Mouse (Mus musculus) embryonic facial prominence, embryonic 14.5 days (tissue): Measurements from ENCODE around the gene Dcun1d4. TPM values are rescaled to one million over a fixed set of nuclear protein-coding genes. Genes with fewer than 3 reads are reported as not detected.

ENCODE experiments used
- ATAC-seq: fragments of 200-750 bp; cut with Nextera tagmentation; 2 replicates; pipeline ENCODE4 v1.8.0; 2017; ENCODE audit warnings: low read depth, moderate number of reproducible peaks, moderate TSS enrichment
- DNase-seq: peaks from one replicate; pipeline ENCODE4 v3.0.0-alpha.2; 2015; ENCODE audit warnings: low spot score
- H3K27ac ChIP-seq: fragments of 300-500 bp; sonication (generic); replicated peaks from 2 replicates; pipeline ENCODE4 v1.5.1; 2014; ENCODE audit warnings: low read depth, mild to moderate bottlenecking, low read length, moderate library complexity
- H3K27me3 ChIP-seq: fragments of 300-500 bp; sonication (generic); replicated peaks from 2 replicates; pipeline ENCODE4 v1.6.1; 2014; ENCODE audit warnings: low read length; ENCODE audit not compliant: control insufficient read depth, insufficient read depth
- H3K36me3 ChIP-seq: fragments of 300-500 bp; sonication (generic); 2 replicates; pipeline ENCODE4 v1.6.1; 2014; ENCODE audit warnings: low read length, mixed read lengths; ENCODE audit not compliant: control insufficient read depth, insufficient read depth
- H3K4me1 ChIP-seq: fragments of 300-500 bp; sonication (generic); 2 replicates; pipeline ENCODE4 v1.6.1; 2014; ENCODE audit warnings: antibody characterized with exemption, low read length; ENCODE audit not compliant: control insufficient read depth, insufficient read depth
- H3K4me2 ChIP-seq: fragments of 300-500 bp; sonication (generic); 2 replicates; pipeline ENCODE4 v1.6.1; 2014; ENCODE audit warnings: low read depth, mild to moderate bottlenecking, low read length, moderate library complexity, mixed read lengths
- H3K4me3 ChIP-seq: fragments of 300-500 bp; sonication (generic); 2 replicates; pipeline ENCODE4 v1.5.1; 2014; ENCODE audit warnings: low read depth, mild to moderate bottlenecking, low read length
- H3K9ac ChIP-seq: fragments of 300-500 bp; sonication (generic); 2 replicates; pipeline ENCODE4 v1.6.1; 2014; ENCODE audit warnings: low read depth, mild to moderate bottlenecking, low read length, moderate library complexity, mixed read lengths
- H3K9me3 ChIP-seq: fragments of 300-500 bp; sonication (generic); 2 replicates; pipeline ENCODE4 v1.6.1; 2016; ENCODE audit warnings: low read length; ENCODE audit not compliant: control insufficient read depth
- WGBS: fragments of 180-500 bp; shearing (Covaris S2); extraction: QIAGEN DNeasy Blood & Tissue Kit; methylation state at CpG from one replicate; pipeline ENCODE4 v1.1.7; 2014; 5-methylcytosine and 5-hydroxymethylcytosine counted together
- polyA plus RNA-seq: library from polyadenylated mRNA; unstranded; fragments of >200 nt; fragmentation: Nextera tagmentation; extraction: Ambion mirVana; gene quantifications from 2 replicates; pipeline ENCODE4 v1.2.1, GENCODE M21; 2014

Gene Dcun1d4
- polyA plus RNA-seq = 25.7 and 26.4 TPM in 2 replicates

DNA sequence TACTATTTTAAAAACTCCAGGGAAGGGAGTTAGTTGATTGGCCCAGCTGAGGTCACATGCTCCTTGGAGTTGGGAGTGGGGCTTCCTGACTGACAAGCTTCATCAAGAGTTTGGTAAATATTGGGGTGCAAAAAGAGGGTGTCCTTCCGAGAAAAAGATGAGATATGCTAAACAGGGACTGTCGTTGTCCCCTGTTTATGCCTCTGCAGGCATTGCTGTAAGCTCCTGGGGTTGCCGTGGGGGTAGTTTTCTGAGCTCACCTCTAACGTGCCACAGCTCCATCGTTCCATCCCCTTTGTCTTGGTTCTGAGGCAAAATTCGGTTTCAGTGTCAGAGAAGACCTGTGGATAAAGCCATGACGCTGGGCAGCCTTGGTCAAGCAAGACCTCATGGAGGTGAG lies at the start of gene Dcun1d4:
Gene Dcun1d4, plus strand, starts transcription at position 301 of the 400 bp plus-strand sequence.
- no peaks in the 10 kb centered on the region for H3K4me1 ChIP-seq
- H3K9me3 ChIP-seq = no peaks in the 10 kb centered on the region
- 79% methylated on average over 7 of the region's 7 CpGs for WGBS

DNA sequence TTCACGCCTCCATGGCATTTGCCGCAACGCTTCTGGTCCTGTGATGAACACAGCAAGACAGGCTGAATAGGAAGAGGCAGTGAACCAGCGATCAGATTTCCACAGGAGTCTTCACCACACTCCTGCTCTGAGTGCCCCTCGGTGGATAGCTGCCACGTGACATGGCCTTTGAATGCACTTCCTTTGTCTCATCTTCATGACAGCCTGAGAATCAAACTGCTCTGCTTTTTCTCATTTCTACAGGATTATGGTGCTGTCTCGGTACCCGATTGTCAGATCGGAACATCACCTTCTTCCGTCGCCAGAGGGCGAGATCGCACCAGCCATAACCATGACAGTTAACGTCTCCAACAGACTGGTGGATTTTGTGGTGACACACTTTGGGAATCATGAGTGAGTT lies 49.2 kb upstream of the Dcun1d4 start:
- ATAC-seq = peak; percentile 78; the same call in 1 of the 2 replicates
- 24% methylated on average over 14 of the region's 14 CpGs for WGBS

More for the DNA sequence above, at the start of gene Dcun1d4:
- H3K27me3 ChIP-seq = no peaks in the 10 kb centered on the region
- H3K4me2 ChIP-seq = no peak within 1 kb of the TSS
- DNase-seq (no peak), ATAC-seq (no peak)
- no peak within 1 kb of the TSS for H3K9ac ChIP-seq
- no peaks in the 10 kb centered on the region for H3K36me3 ChIP-seq
- no peak within 1 kb of the TSS for H3K4me3 ChIP-seq
- H3K27ac ChIP-seq = no peak within 1 kb of the TSS

DNA sequence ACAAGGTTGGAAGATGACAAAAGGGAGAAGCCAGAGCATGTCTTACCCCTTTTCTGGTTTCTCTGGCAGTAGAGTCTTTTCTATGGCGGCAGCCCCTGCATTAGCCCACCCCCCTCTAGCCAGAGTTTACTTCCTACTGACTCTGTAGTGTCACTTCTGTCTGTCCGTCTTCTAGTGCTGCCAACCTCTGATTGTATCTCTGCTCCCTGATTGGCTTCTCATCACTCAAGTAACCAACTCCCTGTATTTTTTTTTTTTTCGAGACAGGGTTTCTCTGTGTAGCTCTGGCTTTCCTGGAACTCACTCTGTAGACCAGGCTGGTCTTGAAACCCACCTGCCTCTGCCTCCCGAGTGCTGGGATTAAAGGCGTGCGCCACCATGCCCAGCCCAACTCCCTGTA lies 48.0 kb upstream of the Dcun1d4 start:
- WGBS = 70% methylated on average over 6 of the region's 6 CpGs
- Histone ChIP-seq H3K27ac (no peak overlapping the region), H3K36me3 (no peaks in the 10 kb centered on the region), H3K4me2 (no peak overlapping the region), H3K27me3 (no peaks in the 10 kb centered on the region), H3K4me1 (no peaks in the 10 kb centered on the region), H3K9me3 (no peaks in the 10 kb centered on the region), H3K4me3 (no peak overlapping the region), H3K9ac (no peak overlapping the region)
- no peak for DNase-seq
- no peak for ATAC-seq

More for the DNA sequence above, 49.2 kb upstream of the Dcun1d4 start:
- Histone ChIP-seq H3K4me2 (no peak overlapping the region), H3K27me3 (no peaks in the 10 kb centered on the region), H3K4me1 (no peaks in the 10 kb centered on the region), H3K9me3 (no peaks in the 10 kb centered on the region), H3K4me3 (no peak overlapping the region), H3K36me3 (no peaks in the 10 kb centered on the region), H3K9ac (no peak overlapping the region), H3K27ac (no peak overlapping the region)
- DNase-seq = peak; percentile 78

DNA sequence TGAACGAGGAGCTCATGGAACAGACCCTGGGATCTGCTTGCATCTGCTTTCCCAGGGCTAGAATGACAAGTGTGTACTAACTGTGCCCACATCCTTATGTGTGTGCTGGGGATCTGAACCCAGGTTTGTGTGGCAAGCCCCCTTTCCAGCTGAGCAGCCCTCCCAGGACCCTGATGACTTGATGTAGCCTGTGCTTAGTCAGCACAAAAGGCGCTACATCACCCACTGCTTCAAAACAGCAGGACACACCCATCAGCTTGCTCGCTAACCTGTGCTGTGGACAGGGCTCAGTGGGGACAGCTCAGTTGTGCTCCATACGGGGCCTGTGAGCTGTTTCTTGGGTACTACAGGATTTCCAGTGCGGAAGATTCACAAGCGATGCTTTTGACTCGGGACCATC lies 46.0 kb upstream of the Dcun1d4 start:
- H3K36me3 ChIP-seq = no peaks in the 10 kb centered on the region
- no peak overlapping the region for H3K27ac ChIP-seq
- DNase-seq (no peak), ATAC-seq (no peak)
- no peak overlapping the region for H3K4me3 ChIP-seq
- H3K4me2 ChIP-seq = no peak overlapping the region
- H3K4me1 ChIP-seq = no peaks in the 10 kb centered on the region
- WGBS = 69% methylated on average over 7 of the region's 7 CpGs
- H3K9ac ChIP-seq = no peak overlapping the region
- no peaks in the 10 kb centered on the region for H3K27me3 ChIP-seq
- no peaks in the 10 kb centered on the region for H3K9me3 ChIP-seq

DNA sequence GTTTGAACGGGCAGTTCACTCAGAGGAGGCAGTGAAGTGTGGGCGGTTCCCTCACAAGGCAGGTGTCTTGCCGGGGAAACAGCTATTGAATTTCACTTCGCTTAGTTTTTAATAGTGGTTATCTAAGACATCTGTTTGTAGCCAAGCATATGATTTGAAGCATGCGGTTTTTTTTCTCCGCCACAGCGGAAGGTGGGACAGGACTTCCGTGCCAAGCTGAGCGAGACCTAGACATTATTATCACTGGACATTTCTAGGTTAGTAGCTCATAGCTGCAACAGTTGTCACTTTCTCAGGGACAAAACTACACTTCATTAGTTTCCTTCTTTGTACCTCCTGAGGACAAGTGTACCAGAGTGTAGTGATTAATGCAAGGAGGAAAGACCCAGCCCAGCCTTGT lies 38.6 kb upstream of the Dcun1d4 start:
- Histone ChIP-seq H3K4me3 (no peak overlapping the region), H3K27ac (no peak overlapping the region), H3K36me3 (no peaks in the 10 kb centered on the region), H3K9me3 (no peaks in the 10 kb centered on the region), H3K4me1 (no peaks in the 10 kb centered on the region), H3K9ac (no peak overlapping the region), H3K27me3 (no peaks in the 10 kb centered on the region), H3K4me2 (no peak overlapping the region)
- ATAC-seq = peak; percentile 30; the same call in 1 of the 2 replicates
- 54% methylated on average over 9 of the region's 9 CpGs for WGBS
- DNase-seq = peak; percentile 22

DNA sequence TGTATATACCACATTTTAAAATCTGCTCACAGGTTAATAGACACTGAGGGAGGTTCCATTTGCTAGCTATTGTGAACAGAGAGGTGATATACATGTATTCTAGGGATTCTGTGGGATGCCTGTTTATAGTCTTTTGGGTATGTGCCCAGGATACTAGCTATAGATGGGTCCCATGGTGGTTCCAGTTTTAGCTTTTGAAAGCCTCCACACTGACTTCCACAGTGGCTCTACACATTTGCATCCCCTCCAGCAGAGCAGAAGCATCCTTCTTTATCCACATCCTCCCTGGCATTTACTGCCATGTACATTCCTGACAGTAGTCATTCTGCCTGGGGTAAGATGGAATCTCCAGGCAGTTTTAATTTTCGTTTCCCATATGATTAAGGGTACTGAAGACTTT lies 30.5 kb upstream of the Dcun1d4 start:
- Histone ChIP-seq H3K9ac (no peak overlapping the region), H3K36me3 (no peaks in the 10 kb centered on the region), H3K9me3 (no peaks in the 10 kb centered on the region), H3K27me3 (no peaks in the 10 kb centered on the region), H3K4me1 (no peaks in the 10 kb centered on the region), H3K27ac (no peak overlapping the region), H3K4me2 (no peak overlapping the region), H3K4me3 (no peak overlapping the region)
- WGBS = 80% methylated on average over 1 of the region's 1 CpGs
- DNase-seq (no peak), ATAC-seq (no peak)

DNA sequence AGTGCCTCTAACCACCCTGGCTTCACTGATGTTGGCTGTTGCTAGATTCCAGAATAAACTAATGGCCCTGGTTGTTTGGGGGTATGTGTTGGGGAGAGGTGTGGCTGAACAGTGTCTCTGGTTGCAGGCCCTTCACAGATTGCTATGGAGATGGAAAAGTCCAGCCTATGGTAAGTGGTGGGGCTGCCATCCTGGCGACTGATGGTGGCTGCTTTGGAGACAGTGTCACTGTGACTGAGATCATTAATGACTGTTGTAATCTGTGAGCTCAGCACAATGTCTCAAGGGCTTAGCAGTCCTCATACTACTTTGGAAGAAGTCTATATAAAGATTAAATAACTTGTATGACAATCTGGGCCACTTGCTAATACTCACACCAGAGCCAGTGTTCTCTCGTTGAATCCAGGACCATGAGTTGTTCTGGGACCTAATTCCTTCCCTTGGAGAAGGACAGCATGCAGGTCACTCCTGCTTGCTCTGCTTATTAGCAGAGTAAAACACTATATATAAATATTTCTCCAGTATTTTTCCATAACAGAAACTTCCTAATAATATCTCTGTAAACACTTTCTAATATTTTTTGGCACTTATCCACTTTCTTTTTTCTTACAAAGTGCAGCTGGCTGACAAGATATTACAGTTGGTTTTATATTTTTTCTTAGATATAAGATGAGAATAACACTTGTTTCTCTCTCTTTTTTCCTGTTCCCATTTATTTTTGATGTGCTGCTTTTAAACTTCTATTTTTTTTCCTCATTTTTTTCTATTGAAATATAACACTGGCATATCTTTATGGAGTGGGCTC lies 26.1 kb upstream of the Dcun1d4 start:
- DNase-seq (no peak), ATAC-seq (no peak)
- Histone ChIP-seq H3K36me3 (no peaks in the 10 kb centered on the region), H3K4me3 (no peak overlapping the region), H3K4me2 (no peak overlapping the region), H3K4me1 (no peaks in the 10 kb centered on the region), H3K27me3 (no peaks in the 10 kb centered on the region), H3K27ac (no peak overlapping the region), H3K9me3 (no peaks in the 10 kb centered on the region), H3K9ac (no peak overlapping the region)
- 72% methylated on average over 2 of the region's 2 CpGs for WGBS

DNA sequence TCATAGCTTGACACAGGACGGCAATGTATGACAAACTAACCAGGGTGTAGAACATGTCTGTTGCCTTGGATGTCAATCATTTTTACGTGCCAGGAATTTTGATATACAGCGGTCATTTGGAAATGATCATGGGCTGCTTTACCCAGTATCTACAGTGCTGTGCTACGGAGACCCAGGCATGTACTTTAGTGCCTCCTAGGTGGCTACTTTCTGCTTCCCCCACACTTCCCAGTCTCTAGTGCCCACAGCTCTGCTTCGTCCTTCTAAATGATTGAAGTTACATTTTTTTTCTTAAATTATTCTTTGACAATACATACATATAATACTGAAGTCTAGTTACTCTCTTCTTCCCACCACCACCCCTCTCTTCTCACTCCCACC lies 25.5 kb upstream of the Dcun1d4 start:
- no peaks in the 10 kb centered on the region for H3K27me3 ChIP-seq
- 80% methylated on average over 5 of the region's 5 CpGs for WGBS
- H3K4me1 ChIP-seq = no peaks in the 10 kb centered on the region
- no peaks in the 10 kb centered on the region for H3K9me3 ChIP-seq
- H3K4me3 ChIP-seq = no peak overlapping the region
- no peak overlapping the region for H3K9ac ChIP-seq
- no peaks in the 10 kb centered on the region for H3K36me3 ChIP-seq
- no peak for ATAC-seq
- no peak overlapping the region for H3K4me2 ChIP-seq
- no peak for DNase-seq
- H3K27ac ChIP-seq = no peak overlapping the region
